Mouse (Mus musculus) central nervous system, embryonic 14 days (tissue): ENCODE data around the gene Sprr3. TPM values are rescaled to one million over a fixed set of nuclear protein-coding genes. Genes with fewer than 3 reads are reported as not detected.

ENCODE experiments used
- polyA plus RNA-seq: library from polyadenylated mRNA; depleted of rRNA; stranded (reverse); fragments of >200 nt; gene quantifications from 2 replicates; pipeline ENCODE4 v1.2.3, GENCODE M21; 2012; rRNA removed

Sprr3 gene
- not detected in 2 replicates for polyA plus RNA-seq

DNA sequence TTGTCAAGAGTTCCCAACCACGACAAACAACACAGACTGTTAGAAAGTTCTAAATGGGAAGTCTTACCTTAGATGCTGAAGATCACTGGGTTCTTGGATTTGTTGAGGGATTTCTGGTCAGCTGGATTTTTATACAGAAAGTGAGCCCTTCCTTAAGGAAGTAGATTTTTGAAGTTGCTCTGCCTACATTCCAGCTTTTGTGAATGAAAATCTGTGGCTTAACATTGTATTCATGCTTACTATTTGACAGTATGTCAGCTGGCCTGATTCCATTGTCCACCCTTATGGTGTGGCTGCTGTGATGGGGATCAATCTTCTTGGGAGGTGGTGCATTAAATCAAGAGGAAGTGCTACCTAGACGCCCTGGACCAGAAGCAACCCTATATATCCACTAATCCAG is at the start of gene Sprr3:
Gene Sprr3 (minus strand): TSS at position 101 of the 400 bp plus-strand sequence.

GRCm38 (mm10) chr3:92500393-92500792 is 41.9 kb upstream of the Sprr3 start, which contains the start of gene Sprr4:
TSS of gene Sprr4 (minus strand) at chr3:92500493.

GRCm38 (mm10) chr3:92485863-92486262 is 27.3 kb upstream of the Sprr3 start, which contains the start of gene Sprr1a:
TSS of gene Sprr1a (minus strand) at chr3:92485895.

DNA sequence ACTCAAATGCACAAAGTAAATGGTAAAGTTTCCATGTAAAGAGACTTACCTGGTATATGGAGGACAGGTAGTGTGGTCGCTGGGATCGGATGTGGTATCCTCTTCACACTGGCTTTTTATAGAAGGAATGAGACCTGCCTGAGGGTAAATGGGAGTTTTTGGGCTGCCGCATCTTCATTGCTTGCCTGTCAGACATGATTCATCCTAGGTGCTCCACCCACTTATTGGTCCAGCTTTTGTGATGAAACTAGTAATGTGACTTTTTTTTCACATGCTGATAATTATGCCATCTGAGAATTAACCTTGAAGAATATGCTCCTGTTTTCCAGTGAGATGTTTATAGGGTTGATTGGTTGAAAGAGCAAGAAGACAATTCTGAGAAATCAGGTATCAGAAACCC is 19.8 kb downstream of the Sprr3 start, which contains the start of gene Sprr1b:
Gene Sprr1b (minus strand): TSS at position 101 of the 400 bp plus-strand sequence.

GRCm38 (mm10) chr3:92432282-92432681 is 26.2 kb downstream of the Sprr3 start, which contains the start of gene Sprr2k:
TSS of gene Sprr2k (plus strand) at chr3:92432582.

DNA sequence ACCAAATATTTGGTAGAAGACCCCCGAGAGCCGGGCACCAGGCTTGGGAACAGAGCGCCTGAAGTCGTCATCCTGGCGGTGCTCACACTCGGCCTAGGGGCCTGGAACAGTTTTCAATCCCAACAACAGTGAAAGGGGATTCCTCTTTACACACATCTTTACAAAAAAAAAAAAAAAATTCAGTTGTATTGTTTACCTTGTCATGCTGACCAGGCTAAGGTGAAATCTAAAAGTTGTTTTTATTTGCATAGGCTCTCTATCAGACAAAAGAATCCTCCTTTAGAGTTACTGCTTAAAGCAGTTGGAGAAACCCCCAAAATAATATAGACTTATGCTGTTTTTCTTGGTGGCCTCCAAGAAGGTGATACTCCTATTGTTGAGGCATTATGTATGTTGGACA is 29.2 kb downstream of the Sprr3 start, which contains the start of gene Gm9774:
Gene Gm9774 (minus strand): TSS at position 101 of the 400 bp plus-strand sequence.

GRCm38 (mm10) chr3:92417782-92418181 is 40.7 kb downstream of the Sprr3 start, which contains the start of gene Sprr2j-ps:
TSS of gene Sprr2j-ps (plus strand) at chr3:92418082.

GRCm38 (mm10) chr3:92407691-92408090 is 50.8 kb downstream of the Sprr3 start, which contains the start of gene Sprr2i:
TSS of gene Sprr2i (plus strand) at chr3:92407991.

Other genes starting within 250 kb of the Sprr3 start
- gene Sprr2a1, start 242.9 kb downstream of the Sprr3 start, polyA plus RNA-seq, result 0.08 TPM in 1 of 2 replicates, not detected in the other
- 0.95 and 5.4 TPM in 2 replicates for gene Sprr2a2, start 242.8 kb downstream of the Sprr3 start, polyA plus RNA-seq
- gene Sprr2a3, start 173.3 kb downstream of the Sprr3 start, polyA plus RNA-seq, result 0.02 and 0.31 TPM in 2 replicates
- gene Sprr2b, start 142.1 kb downstream of the Sprr3 start, polyA plus RNA-seq, result not detected in 2 replicates
- gene Sprr2d, start 119.6 kb downstream of the Sprr3 start, polyA plus RNA-seq, result not detected in 2 replicates
- not detected in 2 replicates for gene Sprr2e, start 106.6 kb downstream of the Sprr3 start, polyA plus RNA-seq
- gene Sprr2f, start 93.5 kb downstream of the Sprr3 start, polyA plus RNA-seq, result not detected in 2 replicates
- not detected in 2 replicates for gene Sprr2h, start 73.0 kb downstream of the Sprr3 start, polyA plus RNA-seq
- not detected in 2 replicates for gene Sprr2i, start 50.7 kb downstream of the Sprr3 start, polyA plus RNA-seq
- not detected in 2 replicates for gene Sprr2j-ps, start 40.6 kb downstream of the Sprr3 start, polyA plus RNA-seq
- 4.8 and 5.0 TPM in 2 replicates for gene Gm9774, start 29.3 kb downstream of the Sprr3 start, polyA plus RNA-seq
- gene Sprr2k, start 26.1 kb downstream of the Sprr3 start, polyA plus RNA-seq, result not detected in 2 replicates
- gene Sprr1b, start 19.9 kb downstream of the Sprr3 start, polyA plus RNA-seq, result not detected in 2 replicates
- 0.40 TPM in 1 of 2 replicates, not detected in the other for gene Sprr1a, start 27.2 kb upstream of the Sprr3 start, polyA plus RNA-seq
- gene Sprr4, start 41.8 kb upstream of the Sprr3 start, polyA plus RNA-seq, result not detected in 2 replicates
- not detected in 2 replicates for gene 2310046K23Rik, start 75.8 kb upstream of the Sprr3 start, polyA plus RNA-seq
- gene Ivl, start 115.0 kb upstream of the Sprr3 start, polyA plus RNA-seq, result 0.05 TPM in 1 of 2 replicates, not detected in the other
- not detected in 2 replicates for gene Smcp, start 130.3 kb upstream of the Sprr3 start, polyA plus RNA-seq
- not detected in 2 replicates for gene 2210017I01Rik, start 148.8 kb upstream of the Sprr3 start, polyA plus RNA-seq
- not detected in 2 replicates for gene Lce6a, start 162.9 kb upstream of the Sprr3 start, polyA plus RNA-seq
- not detected in 2 replicates for gene Lce1a1, start 189.6 kb upstream of the Sprr3 start, polyA plus RNA-seq
- not detected in 2 replicates for gene Lce1b, start 198.2 kb upstream of the Sprr3 start, polyA plus RNA-seq
- not detected in 2 replicates for gene Lce1a2, start 211.6 kb upstream of the Sprr3 start, polyA plus RNA-seq
- gene Lce1c, start 220.5 kb upstream of the Sprr3 start, polyA plus RNA-seq, result not detected in 2 replicates
- not detected in 2 replicates for gene Lce1d, start 228.5 kb upstream of the Sprr3 start, polyA plus RNA-seq